ENCODE assay signal across 1 mouse cellular context in the genomic region with DNA sequence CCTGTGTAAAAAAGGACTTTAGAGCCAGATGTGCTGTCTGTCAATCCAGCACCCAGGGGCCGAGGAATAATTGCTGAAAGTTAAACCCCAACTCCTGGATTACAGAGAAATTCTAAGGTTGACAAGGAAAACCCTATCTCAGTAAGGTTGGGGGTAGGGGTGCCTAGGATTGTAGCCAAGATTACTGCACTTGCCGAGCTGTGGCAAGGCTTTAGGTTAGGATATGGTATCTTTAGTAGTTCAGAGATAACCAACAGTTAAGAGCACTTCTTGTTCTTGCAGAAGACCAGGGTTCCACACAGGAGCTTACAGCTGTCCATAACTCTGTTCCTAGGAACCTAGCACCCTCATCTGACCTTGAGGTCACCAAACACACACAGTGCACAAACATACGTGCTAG.
TF ChIP-seq lines count a peak whose summit lies in the region.

No protein-coding gene starts in this region.

TF ChIP-seq in CH12.LX, 34 proteins besides CTCF, POLR2A, EP300 and RAD21:
- TF ChIP-seq PAX5 (IDR thresholded peaks at IDR 0.05; ENCODE audit: low read length) (no peak), IRF4 (IDR thresholded peaks at IDR 0.05; ENCODE audit: low read depth, low read length) (no peak), ELF1 (IDR thresholded peaks at IDR 0.05; ENCODE audit: low read depth, low read length) (no peak), ZMIZ1 (IDR thresholded peaks at IDR 0.05; ENCODE audit: low read depth, low read length) (no peak), HCFC1 (IDR thresholded peaks at IDR 0.05; ENCODE audit: low read depth, low read length) (no peak), ETS1 (conservative IDR thresholded peaks at IDR 0.05; ENCODE audit: low read depth, low read length) (no peak), POLR2AphosphoS2 (IDR thresholded peaks at IDR 0.05; ENCODE audit: low read depth, low read length) (no peak)
